Mouse (Mus musculus) kidney, adult 2 months (tissue): ENCODE data around the gene Hamp2. TPM values are rescaled to one million over a fixed set of nuclear protein-coding genes. Genes with fewer than 3 reads are reported as not detected.
"Not testable (repeated sequence)": the region's sequence is repeated elsewhere in the genome, so short reads cannot be mapped to it uniquely, and the experiment has no call there.

Source experiments
- DNase-seq: peaks from one replicate; pipeline ENCODE4 v3.0.0; 2021
- H3K27ac ChIP-seq: fragments of 200-500 bp; 2 replicates; pipeline ENCODE4 v1.5.1; 2012; ENCODE audit warnings: low read depth, low read length, control low read depth, inconsistent platforms; ENCODE audit not compliant: insufficient read depth
- H3K27me3 ChIP-seq: fragments of 200-500 bp; replicated peaks from 2 replicates; pipeline ENCODE4 v1.6.1; 2012; ENCODE audit warnings: mild to moderate bottlenecking, moderate library complexity, low read length, inconsistent platforms; ENCODE audit not compliant: control insufficient read depth, insufficient read depth
- H3K36me3 ChIP-seq: fragments of 200-500 bp; 2 replicates; pipeline ENCODE4 v1.6.1; 2012; ENCODE audit warnings: mild to moderate bottlenecking, moderate library complexity, low read length, inconsistent platforms; ENCODE audit not compliant: control insufficient read depth, insufficient read depth
- H3K4me1 ChIP-seq: fragments of 200-500 bp; 2 replicates; pipeline ENCODE4 v1.6.1; 2011; ENCODE audit warnings: low read length; ENCODE audit not compliant: control insufficient read depth, insufficient read depth
- H3K4me3 ChIP-seq: fragments of 200-500 bp; 2 replicates; pipeline ENCODE4 v1.5.1; 2011; ENCODE audit warnings: mild to moderate bottlenecking, low read depth, low read length, control low read depth; ENCODE audit not compliant: insufficient read depth
- CTCF ChIP-seq: fragments of 200-500 bp; conservative IDR thresholded peaks from 2 replicates; pipeline ENCODE4 v1.5.1; 2011; ENCODE audit warnings: low read depth, mild to moderate bottlenecking, control low read depth, low read length, moderate library complexity, mixed read lengths; ENCODE audit not compliant: insufficient read depth, insufficient read length
- POLR2A ChIP-seq: fragments of 200-500 bp; IDR thresholded peaks from one replicate; pipeline ENCODE4 v1.6.1; 2011; ENCODE audit warnings: low read depth, low read length, control low read depth
- WGBS: fragments of 180-500 bp; shearing (Covaris S2); methylation state at CpG from one replicate; pipeline ENCODE4 v1.1.7; 2018; 5-methylcytosine and 5-hydroxymethylcytosine counted together
- polyA plus RNA-seq: library from polyadenylated mRNA; depleted of rRNA; stranded (reverse); fragments of >200 nt; gene quantifications from 2 replicates; pipeline ENCODE4 v1.2.3, GENCODE M21; 2012; rRNA removed

Hamp2 gene
- polyA plus RNA-seq, result 1.1 TPM in 1 of 2 replicates, not detected in the other

DNA sequence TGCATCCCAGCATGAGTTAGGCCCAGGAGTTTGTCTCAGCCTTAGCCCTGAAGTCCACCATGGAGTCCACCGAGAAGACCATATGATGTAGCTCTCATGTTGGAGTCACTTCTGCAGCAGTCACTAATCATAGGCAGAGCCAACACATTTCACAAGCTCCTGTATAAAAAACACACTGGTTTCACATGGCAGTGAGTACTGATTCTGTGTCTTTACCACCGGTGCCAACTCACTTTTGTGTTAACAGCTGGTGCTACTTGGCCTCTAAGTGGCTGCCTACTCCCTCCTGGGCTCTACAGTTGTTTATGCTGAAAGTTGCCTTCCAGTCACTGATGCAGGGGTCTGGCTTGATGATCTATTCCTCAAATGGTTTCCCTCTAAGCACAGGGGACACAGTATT is at the start of gene Hamp2:
Gene Hamp2, minus strand, starts transcription at position 101 of the 400 bp plus-strand sequence.
- H3K27ac ChIP-seq, H3K4me1 ChIP-seq, H3K27me3 ChIP-seq, H3K36me3 ChIP-seq, H3K4me3 ChIP-seq, DNase-seq: not testable (repeated sequence)
- WGBS, result 84% methylated on average over 2 of the region's 2 CpGs

DNA sequence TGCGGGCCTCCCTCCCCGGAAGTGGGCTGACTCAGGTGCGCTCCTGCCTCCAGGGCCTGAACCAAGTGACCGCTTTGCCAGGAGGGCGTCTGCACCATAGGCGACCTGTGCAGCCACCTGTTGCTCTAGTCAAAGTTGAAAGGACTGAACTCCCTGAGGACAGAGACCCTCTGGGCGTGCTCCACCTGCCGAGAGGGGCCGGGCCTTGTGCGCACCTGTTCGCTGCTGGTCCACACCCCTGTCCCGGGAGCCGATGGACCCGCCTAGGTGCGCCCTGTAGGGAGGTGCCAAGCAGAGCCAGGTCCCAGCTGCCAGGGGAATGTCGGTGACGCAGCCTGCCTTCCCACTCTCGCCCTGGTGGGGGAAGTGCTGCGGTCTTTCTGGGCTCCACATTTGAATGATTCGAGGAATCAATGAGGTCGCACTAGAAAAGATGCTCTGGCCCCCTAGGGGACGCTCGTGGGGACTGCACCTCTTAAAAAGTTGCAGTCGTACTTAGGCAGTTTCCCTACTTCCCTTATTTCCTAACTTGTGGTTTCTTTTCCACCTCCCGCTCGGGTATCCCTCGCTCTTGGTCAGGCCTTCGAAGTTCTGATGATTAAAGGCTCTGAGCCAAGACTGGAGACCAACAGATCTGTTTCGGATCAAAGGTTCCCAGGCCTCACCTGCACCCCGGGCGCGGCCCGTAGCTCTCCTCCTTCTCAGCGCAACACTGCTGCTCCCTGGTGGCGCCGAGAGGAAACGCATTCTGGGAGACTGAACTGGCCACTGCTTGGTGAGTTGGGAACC is 49.2 kb upstream of the Hamp2 start, which contains the start of gene Fam187b:
Gene Fam187b, plus strand, starts transcription at position 290 of the 789 bp plus-strand sequence.
- Histone ChIP-seq H3K4me3 (peak within 1 kb of the TSS; percentile 58), H3K27ac (peak within 1 kb of the TSS; percentile 96), H3K4me1 (peaks cover 8% of the 10 kb centered on the region; the same call in 1 of the 2 replicates), H3K36me3 (no peaks in the 10 kb centered on the region), H3K27me3 (no peaks in the 10 kb centered on the region)
- peak; percentile 94 for DNase-seq
- WGBS, result 1% methylated on average over 37 of the region's 37 CpGs
- TF ChIP-seq CTCF, result peak; percentile 85
- TF ChIP-seq POLR2A, result peak; percentile 44

GRCm38 (mm10) chr7:30973251-30973500 is 48.7 kb upstream of the Hamp2 start, which contains the start of gene Lsr:
Gene Lsr (minus strand): TSS chr7:30973464.
- peak; percentile 86 for DNase-seq
- Histone ChIP-seq H3K27ac (peak within 1 kb of the TSS; percentile 96), H3K4me3 (peak within 1 kb of the TSS; percentile 58), H3K36me3 (no peaks in the 10 kb centered on the region), H3K4me1 (peaks cover 8% of the 10 kb centered on the region; the same call in 1 of the 2 replicates), H3K27me3 (no peaks in the 10 kb centered on the region)
- no peak for TF ChIP-seq CTCF
- no peak for TF ChIP-seq POLR2A
- WGBS, result under 1% methylated on average over 19 of the region's 19 CpGs

GRCm38 (mm10) chr7:30972426-30973250 is 48.2 kb upstream of the Hamp2 start:
- Histone ChIP-seq H3K4me3 (peak overlapping the region; percentile 58), H3K4me1 (peaks cover 8% of the 10 kb centered on the region; the same call in 1 of the 2 replicates), H3K36me3 (no peaks in the 10 kb centered on the region), H3K27me3 (no peaks in the 10 kb centered on the region), H3K27ac (peak overlapping the region; percentile 49)
- TF ChIP-seq CTCF (no peak), POLR2A (no peak)
- DNase-seq, result no peak
- 6% methylated on average over 41 of the region's 41 CpGs for WGBS

GRCm38 (mm10) chr7:30971901-30972300 is 47.4 kb upstream of the Hamp2 start:
- no peak overlapping the region for H3K27ac ChIP-seq
- 87% methylated on average over 15 of the region's 15 CpGs for WGBS

GRCm38 (mm10) chr7:30969174-30969573 is 44.7 kb upstream of the Hamp2 start:
- Histone ChIP-seq H3K4me1 (peaks cover 6% of the 10 kb centered on the region; the same call in 1 of the 2 replicates), H3K27me3 (no peaks in the 10 kb centered on the region), H3K4me3 (no peak overlapping the region), H3K36me3 (no peaks in the 10 kb centered on the region), H3K27ac (no peak overlapping the region)
- TF ChIP-seq POLR2A, result no peak
- TF ChIP-seq CTCF, result no peak
- no peak for DNase-seq
- 82% methylated on average over 4 of the region's 4 CpGs for WGBS

More at GRCm38 (mm10) chr7:30971901-30972300, 47.4 kb upstream of the Hamp2 start:
- H3K4me3 ChIP-seq, result no peak overlapping the region
- H3K27me3 ChIP-seq, result no peaks in the 10 kb centered on the region
- DNase-seq, result no peak
- H3K36me3 ChIP-seq, result no peaks in the 10 kb centered on the region
- peaks cover 8% of the 10 kb centered on the region; the same call in 1 of the 2 replicates for H3K4me1 ChIP-seq
- TF ChIP-seq POLR2A (no peak), CTCF (no peak)

DNA sequence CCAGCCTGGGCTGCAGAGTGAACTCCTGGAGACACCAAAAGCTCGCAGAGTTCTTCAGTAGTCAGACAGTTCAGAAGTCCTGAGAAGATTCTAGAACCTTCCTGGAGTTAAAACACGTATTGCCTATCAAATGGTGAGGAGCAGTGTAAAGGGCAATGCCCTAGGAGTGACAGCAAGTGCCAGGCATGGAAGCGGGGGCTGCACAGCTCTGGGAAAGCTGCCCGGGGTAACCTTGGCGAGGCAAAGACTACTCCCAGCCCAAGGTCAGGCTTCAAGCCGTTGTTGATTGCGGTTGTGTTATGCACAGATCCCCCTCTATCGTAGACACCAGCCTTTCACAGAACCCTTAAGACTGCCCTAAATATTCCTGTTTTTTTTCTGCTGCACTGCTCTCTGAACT is 44.1 kb upstream of the Hamp2 start:
- no peaks in the 10 kb centered on the region for H3K27me3 ChIP-seq
- no peak overlapping the region for H3K4me3 ChIP-seq
- TF ChIP-seq POLR2A, result no peak
- no peak for TF ChIP-seq CTCF
- WGBS, result 81% methylated on average over 8 of the region's 8 CpGs
- no peak for DNase-seq
- no peaks in the 10 kb centered on the region for H3K36me3 ChIP-seq
- no peak overlapping the region for H3K27ac ChIP-seq
- peaks cover 6% of the 10 kb centered on the region; the same call in 1 of the 2 replicates for H3K4me1 ChIP-seq
